21 mouse cellular contexts compared by ENCODE assay signal in the genomic region with DNA sequence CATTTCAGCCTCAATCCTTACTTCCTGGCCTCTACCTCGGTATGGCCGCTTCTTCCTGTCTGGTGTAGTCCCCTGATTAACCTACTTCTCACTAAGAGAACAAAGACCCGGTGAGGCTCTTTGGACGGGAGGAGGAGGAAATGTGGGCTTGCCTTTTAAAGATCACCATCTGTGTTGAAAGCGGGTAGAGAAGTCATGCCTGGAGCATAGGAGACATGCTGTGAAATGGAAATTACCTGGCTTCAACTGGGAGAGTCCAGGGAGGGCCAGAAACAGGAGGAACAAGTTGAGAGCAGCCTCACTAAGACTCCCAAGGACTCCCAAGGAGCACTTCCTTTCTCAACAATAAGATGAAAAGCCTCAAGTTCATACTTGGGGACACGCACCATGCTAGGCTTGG. TPM values are rescaled to one million over a fixed set of nuclear protein-coding genes. Genes with fewer than 3 reads are reported as not detected.
DNase-seq lines count a peak whose midpoint lies in the region; ATAC-seq lines count a peak whose summit lies in the region.
"Had no signal": no experiment of that assay in that cellular context is flagged by ENCODE, and none has a peak within 500 bp of the region (broad histone marks: within the 10 kb centered on the region; RNA-seq: fewer than 3 reads in every experiment).

No protein-coding gene starts in this region.

- no peak overlapping the region for H3K9ac ChIP-seq in liver, embryonic 11.5 days (ENCODE audit: low read depth, low read length)
- H3K9ac ChIP-seq: embryonic facial prominence, embryonic 13.5 days; liver, embryonic 12.5 days; neural tube, embryonic 12.5 days had no signal

- H3K36me3 ChIP-seq in liver, embryonic 11.5 days (ENCODE audit: control insufficient read depth, insufficient read depth, low read length) = no peaks in the 10 kb centered on the region
- H3K36me3 ChIP-seq: embryonic facial prominence, embryonic 13.5 days; hindbrain, embryonic 10.5 days; liver, embryonic 12.5 days; neural tube, embryonic 12.5 days had no signal

- H3K27ac ChIP-seq in liver, embryonic 11.5 days (ENCODE audit: low read depth, low read length) = no peak overlapping the region
- H3K27ac ChIP-seq: embryonic facial prominence, embryonic 13.5 days; hindbrain, embryonic 10.5 days; liver, embryonic 12.5 days; macrophage; neural tube, embryonic 12.5 days; stomach, postnatal 0 days had no signal

- WGBS in liver, embryonic 11.5 days = 54% methylated on average over 6 of the region's 6 CpGs

- H3K4me2 ChIP-seq in liver, embryonic 11.5 days = no peak overlapping the region
- H3K4me2 ChIP-seq: embryonic facial prominence, embryonic 13.5 days; liver, embryonic 12.5 days; midbrain, embryonic 11.5 days; neural tube, embryonic 12.5 days had no signal

- peak; percentile 19 for ATAC-seq in inflammation-experienced regulatory T-cells, adult 6 months
- no peak for ATAC-seq in liver, embryonic 11.5 days (replicated peaks; ENCODE audit: low FRiP score)
- ATAC-seq: forebrain, embryonic 14.5 days; liver, embryonic 12.5 days had no signal

- no peaks in the 10 kb centered on the region for H3K27me3 ChIP-seq in liver, embryonic 11.5 days (replicated peaks; ENCODE audit: control insufficient read depth, insufficient read depth, low read length)
- H3K27me3 ChIP-seq: embryonic facial prominence, embryonic 13.5 days; neural tube, embryonic 12.5 days had no signal

- H3K9me3 ChIP-seq in liver, embryonic 11.5 days (ENCODE audit: control insufficient read depth, low read length) = no peaks in the 10 kb centered on the region
- H3K9me3 ChIP-seq: embryonic facial prominence, embryonic 13.5 days; hindbrain, embryonic 10.5 days; liver, embryonic 12.5 days; neural tube, embryonic 12.5 days had no signal

- H3K4me3 ChIP-seq in liver, embryonic 11.5 days (ENCODE audit: low read depth, low read length) = no peak overlapping the region
- H3K4me3 ChIP-seq: embryonic facial prominence, embryonic 13.5 days; hindbrain, embryonic 10.5 days; liver, embryonic 12.5 days; neural tube, embryonic 12.5 days had no signal

- DNase-seq in 416B (ENCODE audit: low read depth) = peak; percentile 1
- peak; percentile 20 for DNase-seq in CD4-positive, CD25-positive, alpha-beta regulatory T cell, adult 2 months (ENCODE audit: low read depth, low spot score)
- DNase-seq in cerebellum, adult 18-20 months = peak; percentile 39 to 42
- no peak for DNase-seq in urinary bladder, postnatal 4 days (ENCODE audit: low spot score in 2 of 2)
- no peak for DNase-seq in layer of hippocampus, adult 11-12 months (ENCODE audit: low spot score)
- DNase-seq in liver, embryonic 11.5 days (ENCODE audit: low spot score) = no peak
- DNase-seq: gastrocnemius, postnatal 14 days; kidney, adult 8-10 months; kidney, postnatal 25 days; layer of hippocampus, adult 9-11 months; lung, adult 2 months; right cerebral cortex, adult 18-20 months had no signal

- H3K4me1 ChIP-seq in liver, embryonic 11.5 days (replicated peaks; ENCODE audit: control insufficient read depth, insufficient read depth, low read length) = no peaks in the 10 kb centered on the region
- H3K4me1 ChIP-seq: embryonic facial prominence, embryonic 13.5 days; hindbrain, embryonic 10.5 days; liver, embryonic 12.5 days; neural tube, embryonic 12.5 days had no signal

RNA-seq across cellular contexts. Expression of gene E2f3, which starts 59.4 kb away (rescaled TPM):
- polyA plus RNA-seq in inflammation-experienced regulatory T-cells, adult 6 months (2017; shearing (Covaris generic)) = 1 to 10 TPM; 2.3 to 5.2 (median 2.9) TPM
- 13.5 and 13.7 TPM in 2 replicates for polyA plus RNA-seq in liver, embryonic 11.5 days (2014; fragmentation: Nextera tagmentation; extraction: Ambion mirVana)

Comparison
In these comparisons a context has a peak if more than half of its experiments do, and no peak if none do; other contexts are left out.
1. DNase-seq: peak in 416B (single experiment), CD4-positive, CD25-positive, alpha-beta regulatory T cell, adult 2 months (single experiment) and cerebellum, adult 18-20 months (2 of 2); none in urinary bladder, postnatal 4 days (0 of 2), layer of hippocampus, adult 11-12 months (single experiment) and liver, embryonic 11.5 days (single experiment).